Mouse (Mus musculus) spleen, embryonic (tissue): ENCODE measurements around the gene Fes.

Experiments used
- CTCF ChIA-PET: fragments of 350-600 bp; sonication (Branson Sonifier 250); formaldehyde crosslinking; loops from one replicate; lab custom pipeline; 2022; lab: Charles Lee

Fes gene

GRCm38 (mm10) chr7:80347670-80348586, 39.8 kb downstream of the Fes start:
- CTCF ChIA-PET = no interaction called here

DNA sequence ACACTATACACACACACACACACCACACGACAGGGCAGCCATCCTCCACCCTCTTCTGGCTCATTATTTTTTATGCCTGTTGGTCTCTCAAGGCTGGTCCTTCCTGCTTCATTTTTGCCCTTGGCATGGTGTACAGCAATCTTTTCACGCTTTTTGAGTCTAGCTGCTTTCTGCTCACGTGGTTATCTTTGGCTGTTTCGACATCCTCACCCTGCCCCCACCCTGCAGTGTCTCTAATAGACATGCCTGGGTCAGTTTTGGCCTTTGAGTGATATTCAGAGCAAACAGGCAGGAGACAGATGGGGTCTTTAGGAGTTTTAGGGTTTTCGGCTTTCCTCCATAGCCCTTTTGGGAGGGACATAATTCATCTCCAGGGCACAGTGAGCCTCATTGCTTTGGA, 40.9 kb downstream of the Fes start:
- CTCF ChIA-PET = no interaction called here

- CTCF ChIA-PET = no interaction called here
Measured at GRCm38 (mm10) chr7:80346173-80346572, 41.6 kb downstream of the Fes start.

DNA sequence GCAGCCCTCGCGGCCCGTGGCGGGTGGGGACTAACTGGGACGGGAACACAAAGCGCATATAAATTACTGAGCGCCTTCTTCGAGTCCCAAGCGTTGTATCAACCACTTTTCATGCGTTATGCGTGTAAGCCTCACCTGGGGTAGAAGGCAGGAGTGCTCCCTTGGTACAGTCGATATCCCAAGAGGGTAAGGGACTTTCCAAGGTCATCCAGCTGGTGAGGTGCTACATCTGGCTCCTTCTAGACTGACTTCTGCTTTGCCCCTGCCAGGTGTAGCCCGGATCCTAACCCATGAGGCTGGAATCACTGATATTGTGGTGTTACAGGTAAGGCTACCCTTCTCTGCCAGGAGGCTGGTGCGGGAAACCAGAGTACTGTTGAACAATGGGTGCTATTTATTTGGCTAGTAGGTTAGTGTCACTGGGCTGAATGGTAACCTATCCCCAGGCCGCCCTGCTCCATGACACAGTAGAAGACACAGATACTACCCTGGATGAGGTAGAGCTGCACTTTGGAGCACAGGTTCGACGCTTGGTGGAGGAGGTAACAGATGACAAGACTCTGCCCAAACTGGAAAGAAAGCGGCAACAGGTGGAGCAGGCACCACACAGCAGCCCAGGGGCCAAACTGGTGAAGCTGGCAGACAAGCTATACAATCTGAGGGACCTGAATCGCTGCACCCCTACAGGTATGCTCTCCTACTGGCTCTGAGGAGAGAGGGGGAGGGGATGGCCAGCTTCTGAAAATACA, 44.3 kb downstream of the Fes start:
- CTCF ChIA-PET = interaction anchor here (0.6 to 3.1 kb wide), 4 partner anchors 14 to 269 kb away, joined by 3 to 10 read pairs (median 4); no protein-coding TSS in a partner anchor

DNA sequence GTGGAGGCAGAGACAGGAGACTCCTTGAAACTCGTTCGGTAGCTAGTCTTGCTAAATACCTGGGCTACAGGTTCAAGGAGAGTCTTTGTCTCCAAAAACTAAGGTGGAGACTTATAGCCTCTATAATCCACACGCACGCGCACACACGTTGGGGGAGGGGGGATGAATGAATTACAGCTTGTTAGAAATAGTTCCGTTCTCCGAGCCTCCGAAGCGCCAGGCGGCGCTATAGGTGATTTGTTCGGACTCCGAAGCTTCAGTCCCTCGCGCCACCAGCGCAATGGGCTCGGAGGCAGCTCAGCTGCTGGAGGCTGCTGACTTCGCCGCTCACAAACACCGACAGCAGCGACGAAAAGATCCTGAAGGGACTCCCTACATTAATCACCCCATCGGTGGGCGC, 44.9 kb downstream of the Fes start, which contains the start of gene Hddc3:
Hddc3 (plus strand) TSS at position 247 of the 400 bp plus-strand sequence.
- CTCF ChIA-PET = interaction anchor here (0.6 to 3.1 kb wide), 4 partner anchors 13 to 269 kb away, joined by 3 to 10 read pairs (median 4); no protein-coding TSS in a partner anchor

GRCm38 (mm10) chr7:80341793-80342192, 46.0 kb downstream of the Fes start:
- CTCF ChIA-PET = interaction anchor here (0.9 to 3.1 kb wide), 2 partner anchors 27 to 37 kb away, joined by 3 to 10 read pairs; no protein-coding TSS in a partner anchor

- CTCF ChIA-PET = interaction anchor here (0.8 to 3.1 kb wide), 2 partner anchors 29 to 38 kb away, joined by 4 to 10 read pairs; no protein-coding TSS in a partner anchor
Measured at GRCm38 (mm10) chr7:80340793-80341192, 47.0 kb downstream of the Fes start, which contains the start of gene Unc45a. TSS of gene Unc45a (minus strand) at chr7:80341005.

DNA sequence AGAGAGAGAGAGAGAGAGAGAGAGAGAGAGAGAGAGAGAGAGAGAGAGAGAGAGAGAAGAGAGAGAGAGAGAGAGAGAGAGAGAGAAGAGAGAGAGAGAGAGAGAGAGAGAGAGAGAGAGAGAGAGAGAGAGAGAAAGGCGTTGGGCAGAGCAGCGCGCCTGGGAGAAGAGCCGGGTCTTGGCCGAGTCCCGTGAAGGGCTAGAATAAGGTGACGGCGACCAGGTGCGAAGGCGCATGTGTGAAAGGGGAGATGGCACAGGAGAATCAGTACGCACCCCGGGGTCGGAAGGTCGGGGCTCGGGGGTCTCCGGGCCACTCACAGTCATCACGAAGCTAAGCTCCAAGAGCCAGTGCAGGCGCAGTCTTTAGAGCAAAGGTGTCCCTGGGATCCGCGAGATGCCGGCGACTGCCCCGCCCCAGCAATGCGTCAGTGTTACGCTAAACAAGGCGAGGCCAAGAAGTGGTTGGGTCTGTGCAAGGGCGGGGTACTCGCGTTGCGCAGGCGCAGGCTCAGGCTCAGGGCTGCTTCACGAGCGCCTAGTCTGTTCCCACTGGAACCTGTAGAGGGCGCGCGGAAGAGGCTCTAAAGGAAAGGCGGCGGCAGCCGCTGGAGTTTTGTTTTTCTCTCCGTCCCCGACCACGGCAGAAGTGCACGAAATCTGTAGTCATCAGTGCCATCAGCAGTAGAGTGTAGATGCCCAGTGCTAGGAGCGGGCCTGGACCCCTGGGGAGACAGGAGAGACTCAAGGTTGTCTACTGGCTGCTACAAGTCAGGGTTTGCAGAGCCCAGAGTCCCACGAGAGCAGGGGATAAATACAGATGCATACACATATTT, 47.7 kb downstream of the Fes start:
- CTCF ChIA-PET = interaction anchor here (0.6 to 3.1 kb wide), 6 partner anchors 15 to 93 kb away, joined by 3 to 10 read pairs (median 7); no protein-coding TSS in a partner anchor

DNA sequence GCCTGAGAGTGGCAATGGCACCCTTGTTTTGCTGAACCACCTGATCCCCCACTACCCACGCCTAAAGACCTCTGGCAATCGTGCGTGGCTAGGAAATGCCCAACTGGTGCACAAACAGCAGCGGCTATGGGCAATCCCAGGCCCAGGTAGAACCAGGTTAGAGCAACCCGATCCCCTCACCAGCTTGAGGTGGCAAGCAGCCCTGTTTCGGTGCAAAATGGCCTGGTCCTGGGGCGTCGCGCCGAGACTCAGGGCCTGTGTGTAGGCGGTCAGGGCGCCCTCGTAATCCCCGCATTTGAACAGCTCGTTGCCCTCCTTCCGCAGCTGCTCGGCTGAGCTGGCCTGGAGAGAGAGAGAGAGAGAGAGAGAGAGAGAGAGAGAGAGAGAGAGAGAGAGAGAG, 48.4 kb downstream of the Fes start:
- CTCF ChIA-PET = interaction anchor here (0.6 to 0.8 kb wide), 4 partner anchors 47 to 199 kb away, joined by 3 to 10 read pairs (median 4); no protein-coding TSS in a partner anchor

- CTCF ChIA-PET = no interaction called here
Measured at GRCm38 (mm10) chr7:80336932-80337331, 50.8 kb downstream of the Fes start.

DNA sequence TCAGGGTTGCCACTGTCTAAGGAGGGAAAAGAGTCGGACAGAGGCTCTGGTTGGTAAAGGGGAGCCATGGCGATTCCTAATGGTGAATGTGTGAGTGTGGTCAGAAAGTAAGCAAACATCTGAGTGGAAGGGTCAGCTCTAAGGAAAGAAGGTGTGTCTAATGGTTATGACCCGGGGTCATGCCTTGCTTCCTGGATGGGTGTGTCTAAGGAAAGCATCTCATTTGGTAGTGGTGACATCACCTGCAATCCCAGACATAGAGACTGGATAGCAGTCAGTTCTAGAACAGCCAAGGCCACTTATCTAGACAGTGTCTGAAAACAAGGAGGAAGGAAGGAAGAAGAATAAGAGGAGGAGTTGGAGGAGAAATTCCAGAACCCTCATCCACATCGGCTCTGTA, 52.9 kb downstream of the Fes start:
- CTCF ChIA-PET = no interaction called here

DNA sequence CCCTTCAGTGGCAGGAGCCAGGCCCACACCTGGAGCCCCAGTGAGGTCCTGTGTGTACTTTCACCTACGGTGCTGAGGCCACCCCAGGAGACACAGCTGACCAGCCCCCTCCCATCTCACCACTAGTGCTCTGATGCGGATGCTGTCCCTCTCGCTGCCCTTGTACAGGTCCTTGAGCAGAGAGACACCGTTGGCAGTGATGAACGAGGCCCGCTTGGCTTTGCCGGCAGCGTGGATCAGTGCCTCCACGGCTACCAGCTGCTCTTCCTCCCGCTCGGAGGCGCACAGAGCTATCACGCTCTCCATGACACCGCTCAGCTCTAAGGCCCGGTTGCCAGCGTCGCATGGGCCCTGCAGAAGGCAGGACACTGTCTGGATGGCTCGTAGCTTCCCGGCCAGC, 56.3 kb downstream of the Fes start:
- CTCF ChIA-PET = no interaction called here

DNA sequence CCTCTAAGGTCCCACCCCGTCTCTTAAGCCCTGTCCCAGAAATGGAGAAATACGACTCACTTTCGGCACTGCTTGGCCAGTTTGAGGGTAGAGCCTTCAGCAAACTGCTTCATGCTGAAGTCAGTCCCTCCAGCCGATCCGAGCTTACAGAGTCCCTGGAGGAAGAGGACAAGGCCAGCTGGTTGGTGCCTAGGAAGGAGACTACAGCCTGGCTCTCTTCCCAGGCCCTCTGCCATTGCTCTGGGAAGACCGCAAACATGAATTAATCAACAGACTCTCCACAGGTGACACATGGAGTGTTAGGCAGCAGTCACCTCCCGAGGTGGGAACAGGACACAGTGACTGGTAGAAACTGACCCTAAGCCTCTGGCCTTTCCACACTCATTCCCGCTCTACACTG, 57.5 kb downstream of the Fes start:
- CTCF ChIA-PET = no interaction called here
